Mouse (Mus musculus): Measurements from ENCODE around the gene Fam83c.

- TF ChIP-seq CTCF (IDR thresholded peaks at IDR 0.05; ENCODE audit: extremely low read depth, insufficient read length, insufficient replicate concordance, low read depth, low read length) (no peak), POLR2A (IDR thresholded peaks at IDR 0.05; ENCODE audit: low read depth, low read length) (no peak)
Measured at GRCm38 (mm10) chr2:155846930-155847329, 12.3 kb upstream of the Fam83c start.
